Mouse (Mus musculus): Measurements from ENCODE around the gene Mtf2.
"Not testable (repeated sequence)": the region's sequence is repeated elsewhere in the genome, so short reads cannot be mapped to it uniquely, and the experiment has no call there.

Mtf2 gene

GRCm38 (mm10) chr5:108082380-108082779, 16.9 kb downstream of the Mtf2 start:
- DNase-seq (ENCODE audit: low read depth, low spot score) = peak; percentile 58

- DNase-seq (ENCODE audit: low read depth, low spot score) = no peak
Measured at GRCm38 (mm10) chr5:108085440-108085839, 20.0 kb downstream of the Mtf2 start.

- DNase-seq (ENCODE audit: low read depth, low spot score) = not testable (repeated sequence)
Measured at GRCm38 (mm10) chr5:108092731-108093130, 27.3 kb downstream of the Mtf2 start.

- no peak for DNase-seq (ENCODE audit: low read depth, low spot score)
Measured at GRCm38 (mm10) chr5:108097676-108098075, 32.2 kb downstream of the Mtf2 start.

GRCm38 (mm10) chr5:108100196-108100595, 34.7 kb downstream of the Mtf2 start:
- no peak for DNase-seq (ENCODE audit: low read depth, low spot score)

GRCm38 (mm10) chr5:108104306-108104705, 38.8 kb downstream of the Mtf2 start:
- no peak for DNase-seq (ENCODE audit: low read depth, low spot score)

GRCm38 (mm10) chr5:108109346-108109745, 43.9 kb downstream of the Mtf2 start:
- no peak for DNase-seq (ENCODE audit: low read depth, low spot score)

- no peak for DNase-seq (ENCODE audit: low read depth, low spot score)
Measured at GRCm38 (mm10) chr5:108117693-108118092, 52.2 kb downstream of the Mtf2 start.

- DNase-seq (ENCODE audit: low read depth, low spot score) = peak; percentile 11
Measured at GRCm38 (mm10) chr5:108120221-108120900, 54.9 kb downstream of the Mtf2 start.

GRCm38 (mm10) chr5:108131849-108132440, 66.5 kb downstream of the Mtf2 start:
- peak; percentile 53 for DNase-seq (ENCODE audit: low read depth, low spot score)

GRCm38 (mm10) chr5:108132441-108133243, 67.2 kb downstream of the Mtf2 start, which contains the start of the genes Tmed5 and Ccdc18:
TSS of gene Tmed5 (minus strand) at chr5:108132620.
TSS of gene Ccdc18 (plus strand) at chr5:108132875.
- DNase-seq (ENCODE audit: low read depth, low spot score) = peak; percentile 100

GRCm38 (mm10) chr5:108152592-108152991, 87.1 kb downstream of the Mtf2 start:
- DNase-seq (ENCODE audit: low read depth, low spot score) = no peak

Data from CD4-positive, CD25-positive, alpha-beta regulatory T cell, adult 2 months (primary cell).